Mouse (Mus musculus) right cerebral cortex, postnatal 14 days (tissue): ENCODE measurements at regions not wholly inside any gene's neighbourhood (a gene's known extent, or its start where the extent isn't known, plus 50 kb on each side); places are given as distances from the start of the nearest gene placed in this dataset.
"Not testable (repeated sequence)": the region's sequence is repeated elsewhere in the genome, so short reads cannot be mapped to it uniquely, and the experiment has no call there.

Experiments
- DNase-seq: peaks from one replicate; pipeline ENCODE4 v3.0.0; 2022

DNA sequence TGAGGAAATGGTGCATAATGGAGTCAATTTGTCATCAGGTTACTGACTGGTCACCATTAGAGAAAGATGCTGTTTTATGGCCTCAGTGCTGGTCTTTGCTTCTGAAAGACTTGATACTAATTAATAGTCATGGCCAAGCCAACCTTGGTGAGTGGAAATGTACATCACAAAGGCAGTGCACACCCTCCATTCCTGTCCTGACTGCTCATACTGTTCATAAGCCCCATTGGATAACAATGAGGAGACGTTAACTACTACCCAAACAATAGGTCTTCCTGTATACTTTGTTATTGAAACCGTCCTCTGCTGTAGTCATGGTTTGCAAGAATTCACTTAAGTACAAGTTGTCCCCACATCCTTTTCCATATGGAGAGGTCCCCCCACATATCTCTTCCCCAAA lies 605.8 kb upstream of the Slc35b3 start:
- no peak for DNase-seq

- DNase-seq: no peak
Measured at GRCm38 (mm10) chr13:39537724-39538440, 577.2 kb upstream of the Slc35b3 start.

GRCm38 (mm10) chr13:39526469-39526868 lies 565.8 kb upstream of the Slc35b3 start:
- no peak for DNase-seq

- DNase-seq: no peak
Measured at GRCm38 (mm10) chr13:39523856-39524301, 563.2 kb upstream of the Slc35b3 start.

DNA sequence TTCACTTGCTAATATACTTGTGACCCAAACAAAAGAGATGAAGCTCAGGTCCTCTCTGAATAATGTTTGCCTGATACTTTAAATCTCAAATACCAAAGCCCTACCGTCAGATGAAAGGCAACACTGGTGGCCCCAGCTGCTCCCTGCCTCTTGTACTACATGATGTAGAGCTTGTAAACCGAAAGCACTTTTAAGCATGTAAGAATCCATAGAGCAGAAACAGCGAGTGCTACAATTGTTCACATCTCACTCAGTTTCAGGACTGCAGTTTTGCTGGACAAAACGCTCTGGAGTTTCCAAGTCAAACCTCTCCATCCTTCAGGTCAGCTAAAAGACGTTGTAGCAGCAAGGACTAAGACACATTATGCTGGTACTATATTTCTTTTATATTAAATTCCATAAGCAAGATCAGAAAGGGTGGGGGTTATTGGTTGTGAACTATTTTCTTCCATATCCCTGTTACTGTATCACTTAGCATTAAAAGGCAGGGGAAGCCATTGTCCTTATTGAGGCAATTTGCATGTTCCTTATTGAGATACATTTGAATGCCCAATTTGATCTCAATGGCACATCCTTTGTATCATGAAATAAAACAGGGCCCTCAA lies 562.7 kb upstream of the Slc35b3 start:
- DNase-seq: no peak

GRCm38 (mm10) chr13:39520846-39521245 lies 560.2 kb upstream of the Slc35b3 start:
- no peak for DNase-seq

- no peak for DNase-seq
Measured at GRCm38 (mm10) chr13:39516106-39516505, 555.4 kb upstream of the Slc35b3 start.

GRCm38 (mm10) chr13:39489806-39490205 lies 529.1 kb upstream of the Slc35b3 start:
- DNase-seq: no peak

DNA sequence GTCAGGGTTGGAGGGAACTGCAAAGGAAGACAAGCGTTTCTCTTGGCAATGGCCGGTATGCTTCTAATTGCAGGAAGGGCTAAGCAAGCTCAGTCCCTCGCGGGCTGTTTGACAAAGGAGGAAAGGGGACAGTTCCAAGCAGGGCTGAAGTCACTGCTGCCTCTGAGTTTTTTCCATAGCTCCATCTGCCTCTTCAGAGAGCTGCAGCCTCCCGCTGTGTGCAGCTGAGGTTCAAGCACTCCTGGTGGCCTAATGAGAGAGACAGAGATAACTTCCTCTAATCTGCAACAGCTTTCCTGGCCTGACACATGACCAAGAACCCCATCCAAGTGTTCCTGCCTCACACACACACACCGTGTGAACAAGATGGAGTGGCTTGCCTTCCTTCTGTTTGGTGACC lies 511.9 kb upstream of the Slc35b3 start:
- no peak for DNase-seq

GRCm38 (mm10) chr13:39441799-39442198 lies 481.1 kb upstream of the Slc35b3 start:
- no peak for DNase-seq

GRCm38 (mm10) chr13:39440907-39441306 lies 480.2 kb upstream of the Slc35b3 start:
- peak; percentile 54 for DNase-seq

DNA sequence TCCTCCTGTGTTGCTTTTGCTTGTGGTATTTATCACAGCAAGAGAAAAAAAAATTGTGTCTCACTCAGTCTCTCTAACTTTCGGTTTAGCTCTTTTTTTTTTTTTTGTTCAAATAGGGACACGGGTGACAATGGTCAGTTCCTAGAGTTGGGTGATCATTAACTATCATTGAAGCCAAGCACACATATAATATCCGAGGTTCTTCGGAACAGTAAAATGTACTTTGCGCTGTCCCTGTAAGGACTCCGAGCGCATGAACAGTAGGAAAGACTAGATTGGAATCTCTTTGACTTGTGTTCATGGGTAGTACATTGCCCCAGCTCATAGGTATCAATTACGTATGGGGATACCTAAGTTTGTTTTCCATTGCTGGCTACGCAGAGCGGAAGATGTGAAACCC lies 479.7 kb upstream of the Slc35b3 start:
- no peak for DNase-seq

GRCm38 (mm10) chr13:39427996-39428395 lies 467.3 kb upstream of the Slc35b3 start:
- no peak for DNase-seq

DNA sequence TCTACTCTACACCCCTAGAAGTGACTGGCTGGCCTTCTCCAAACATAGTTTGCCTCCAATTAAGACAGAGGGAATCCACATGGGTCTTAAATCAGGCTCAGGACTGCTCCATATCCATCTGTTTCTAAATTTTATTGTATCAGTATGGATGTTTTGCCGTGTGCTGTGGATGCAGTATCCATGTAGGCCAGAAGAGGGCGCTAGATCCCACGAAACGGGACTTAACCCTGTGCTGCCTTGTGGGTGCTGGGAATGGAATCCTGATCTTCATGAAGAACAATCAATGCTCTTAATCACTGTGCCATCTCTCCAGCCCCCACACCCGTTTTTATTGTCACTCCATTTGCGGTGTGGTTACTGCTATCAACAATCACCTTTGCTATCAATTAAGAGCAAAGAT lies 465.3 kb upstream of the Slc35b3 start:
- DNase-seq: no peak

DNA sequence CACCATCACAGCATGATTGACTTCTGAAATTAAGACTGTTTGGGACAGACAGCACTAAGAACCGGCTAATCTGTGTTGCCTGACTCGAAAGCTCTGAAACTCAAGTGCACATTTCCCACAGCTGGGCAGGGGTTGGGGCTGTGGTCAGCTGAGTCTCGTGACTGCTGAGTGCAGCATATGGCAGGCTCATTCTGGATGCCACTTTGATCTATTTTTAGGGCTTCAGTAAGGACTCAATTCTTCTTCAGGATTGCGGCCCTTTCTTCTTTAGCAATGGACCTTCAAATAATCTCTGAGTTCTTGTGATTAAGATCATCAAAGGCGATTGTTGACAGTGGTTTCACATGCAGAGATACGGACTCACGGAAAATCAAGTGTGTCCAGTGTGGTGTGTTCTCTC lies 457.5 kb upstream of the Slc35b3 start:
- no peak for DNase-seq

DNA sequence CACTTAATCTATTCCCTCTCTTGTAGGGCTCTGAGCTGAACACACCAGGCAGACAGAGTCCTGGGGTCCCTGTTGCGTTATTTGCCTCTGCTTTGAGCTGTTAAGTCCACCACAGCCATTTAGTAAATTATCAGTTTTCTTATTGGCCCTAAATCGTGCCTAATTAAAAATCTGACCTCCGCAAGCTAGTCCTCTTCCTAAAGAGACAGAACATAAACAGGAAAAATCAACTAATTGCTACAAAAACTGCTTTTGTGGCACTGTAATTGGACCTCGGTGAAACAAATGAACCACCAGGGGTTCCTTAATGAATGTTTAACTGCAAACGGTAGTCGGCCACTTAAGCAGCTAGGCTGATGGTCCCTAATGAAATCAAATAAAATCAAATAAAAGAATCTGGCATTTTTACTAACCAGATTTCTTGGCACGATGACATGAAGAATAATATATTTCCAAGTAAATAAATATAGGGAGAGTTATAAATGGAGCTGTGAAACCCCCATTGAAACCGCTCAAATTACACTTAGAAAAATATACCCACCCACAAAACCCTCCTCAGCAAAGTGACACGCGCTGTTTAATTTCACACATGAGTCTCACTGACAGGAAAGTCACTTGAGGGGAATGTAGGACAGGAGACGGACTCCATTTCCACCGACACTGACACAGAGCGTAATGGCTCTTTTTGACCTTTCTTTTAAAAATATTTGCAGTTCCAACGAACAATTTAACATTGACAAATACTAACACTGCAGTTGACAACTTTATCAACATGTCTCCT lies 451.0 kb upstream of the Slc35b3 start:
- no peak for DNase-seq

DNA sequence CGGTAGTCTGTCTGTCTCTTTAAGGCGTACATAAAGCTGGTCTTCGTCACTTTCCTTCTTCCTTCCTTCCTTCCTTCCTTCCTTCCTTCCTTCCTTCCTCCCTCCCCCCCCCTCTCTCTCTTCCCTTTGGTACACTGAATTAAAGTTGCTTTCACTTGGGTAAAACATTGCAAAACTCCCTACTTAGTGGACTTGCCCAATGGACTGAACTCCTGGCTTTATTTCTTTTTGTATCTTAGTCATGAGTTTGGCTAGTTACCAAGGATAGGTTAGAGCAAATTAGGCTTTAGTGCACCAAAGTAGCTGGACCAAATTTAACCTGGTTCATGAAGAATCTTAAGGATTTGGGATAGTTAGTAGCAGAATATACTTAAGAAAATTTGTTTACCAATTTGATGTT lies 431.9 kb upstream of the Slc35b3 start:
- DNase-seq: no peak

DNA sequence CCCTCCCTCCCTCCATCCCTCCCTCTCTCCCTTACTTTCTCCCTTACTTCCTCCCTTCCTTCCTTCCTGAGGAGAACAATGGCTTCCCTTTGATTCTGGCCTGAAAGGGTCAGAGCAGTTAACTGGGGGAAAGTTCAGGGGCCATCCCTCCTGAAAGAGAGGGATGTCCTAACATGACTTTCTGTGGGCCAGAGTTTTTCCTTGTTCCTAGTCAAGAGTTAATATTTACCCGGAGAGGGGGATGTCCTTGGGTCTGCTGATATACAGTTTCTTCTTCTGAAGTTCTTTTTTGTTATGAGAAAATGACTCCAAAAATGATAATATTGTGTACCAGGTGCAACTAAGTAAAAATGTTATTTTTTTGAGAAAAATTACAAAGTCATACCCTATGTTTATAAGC lies 431.5 kb upstream of the Slc35b3 start:
- DNase-seq: not testable (repeated sequence)

GRCm38 (mm10) chr13:39376677-39377076 lies 416.0 kb upstream of the Slc35b3 start:
- DNase-seq: no peak

DNA sequence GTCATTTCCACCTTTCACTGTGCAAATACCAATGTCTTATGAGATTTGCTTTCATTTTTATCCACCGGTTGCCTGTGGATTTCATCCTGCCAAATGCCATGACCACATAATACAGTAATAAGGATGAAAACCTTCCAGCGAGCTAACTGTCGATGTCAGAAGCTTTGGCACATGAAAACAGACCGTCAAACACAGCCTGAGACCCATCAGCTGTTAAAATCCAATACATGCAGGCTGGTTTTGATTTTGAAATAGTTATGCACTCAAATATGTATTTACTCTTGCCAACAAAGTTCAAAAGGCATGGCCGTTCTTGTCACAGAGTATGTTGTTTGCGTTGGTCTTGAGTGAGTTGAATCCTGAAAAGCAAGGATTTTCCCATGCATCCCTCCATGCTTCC lies 415.6 kb upstream of the Slc35b3 start:
- no peak for DNase-seq

GRCm38 (mm10) chr13:39372565-39372964 lies 411.9 kb upstream of the Slc35b3 start:
- DNase-seq: no peak

DNA sequence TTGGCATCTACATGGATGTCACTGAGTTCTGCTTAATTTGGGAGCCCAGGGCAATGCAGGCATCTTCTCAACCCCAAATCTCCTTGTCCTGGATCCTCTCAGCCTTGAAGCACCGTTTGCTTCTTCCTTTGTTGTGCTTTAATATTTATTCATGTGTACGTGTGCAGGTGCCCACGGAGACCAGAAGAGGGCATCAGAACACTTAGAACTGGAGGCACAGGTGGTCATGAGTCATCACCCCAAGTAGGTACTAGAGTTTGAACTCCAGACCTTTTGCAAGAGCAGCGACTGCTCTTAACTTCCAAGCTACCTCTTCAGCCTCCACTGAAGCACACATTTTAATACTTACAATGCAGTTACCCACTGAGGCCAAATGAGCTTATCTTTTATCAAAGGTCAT lies 403.0 kb upstream of the Slc35b3 start:
- DNase-seq: no peak

GRCm38 (mm10) chr13:39362536-39362935 lies 401.9 kb upstream of the Slc35b3 start:
- DNase-seq: no peak

GRCm38 (mm10) chr13:39351606-39352005 lies 390.9 kb upstream of the Slc35b3 start:
- DNase-seq: no peak
